Mouse (Mus musculus) splenic B cell, adult 2 months (primary cell): ENCODE measurements around the gene Trpc2.

ENCODE experiments used
- DNase-seq: peaks from one replicate; pipeline ENCODE4 v3.0.0-alpha.2; 2011; ENCODE audit warnings: low read depth, low spot score
- H3K27me3 ChIP-seq: 2 replicates; pipeline ENCODE4 v1.6.1; 2012; ENCODE audit warnings: mild to moderate bottlenecking, low read length, moderate library complexity, mixed read lengths; ENCODE audit not compliant: control insufficient read depth, poor library complexity, insufficient read depth, severe bottlenecking
- H3K36me3 ChIP-seq: 2 replicates; pipeline ENCODE4 v1.6.1; 2012; ENCODE audit warnings: mild to moderate bottlenecking, low read length, moderate library complexity, mixed read lengths; ENCODE audit not compliant: control insufficient read depth, poor library complexity, insufficient read depth, severe bottlenecking

Trpc2 gene

DNA sequence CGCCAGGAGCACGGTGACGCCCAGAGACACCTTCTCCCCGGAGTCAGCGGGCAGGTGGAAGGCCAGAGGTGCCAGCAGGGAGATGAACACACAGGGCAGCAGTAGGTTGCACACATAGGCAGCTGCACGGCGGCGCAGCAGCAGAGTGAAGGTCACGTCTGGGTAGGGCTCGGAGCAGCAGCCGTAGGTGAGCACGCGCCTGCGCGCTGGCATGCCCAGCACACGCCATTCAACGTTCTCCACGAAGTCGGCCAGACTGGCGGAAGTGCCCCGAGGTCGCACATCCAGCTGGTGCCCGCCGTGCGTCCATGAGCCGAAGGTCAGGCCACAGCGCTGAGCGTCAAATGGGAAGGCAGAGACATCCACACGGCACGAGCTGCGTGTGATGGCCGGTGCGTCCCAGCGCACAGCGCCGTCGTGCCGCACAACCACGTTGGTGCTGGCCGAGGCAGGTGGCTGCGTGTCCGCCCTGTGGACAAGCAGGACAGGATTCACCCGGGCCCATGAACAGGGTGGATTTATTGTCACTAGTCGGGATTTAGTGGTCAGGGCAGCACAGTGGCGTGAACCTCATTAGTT, 30.3 kb downstream of the Trpc2 start:
- no peak for DNase-seq
- no peaks in the 10 kb centered on the region for H3K27me3 ChIP-seq
- no peaks in the 10 kb centered on the region for H3K36me3 ChIP-seq

DNA sequence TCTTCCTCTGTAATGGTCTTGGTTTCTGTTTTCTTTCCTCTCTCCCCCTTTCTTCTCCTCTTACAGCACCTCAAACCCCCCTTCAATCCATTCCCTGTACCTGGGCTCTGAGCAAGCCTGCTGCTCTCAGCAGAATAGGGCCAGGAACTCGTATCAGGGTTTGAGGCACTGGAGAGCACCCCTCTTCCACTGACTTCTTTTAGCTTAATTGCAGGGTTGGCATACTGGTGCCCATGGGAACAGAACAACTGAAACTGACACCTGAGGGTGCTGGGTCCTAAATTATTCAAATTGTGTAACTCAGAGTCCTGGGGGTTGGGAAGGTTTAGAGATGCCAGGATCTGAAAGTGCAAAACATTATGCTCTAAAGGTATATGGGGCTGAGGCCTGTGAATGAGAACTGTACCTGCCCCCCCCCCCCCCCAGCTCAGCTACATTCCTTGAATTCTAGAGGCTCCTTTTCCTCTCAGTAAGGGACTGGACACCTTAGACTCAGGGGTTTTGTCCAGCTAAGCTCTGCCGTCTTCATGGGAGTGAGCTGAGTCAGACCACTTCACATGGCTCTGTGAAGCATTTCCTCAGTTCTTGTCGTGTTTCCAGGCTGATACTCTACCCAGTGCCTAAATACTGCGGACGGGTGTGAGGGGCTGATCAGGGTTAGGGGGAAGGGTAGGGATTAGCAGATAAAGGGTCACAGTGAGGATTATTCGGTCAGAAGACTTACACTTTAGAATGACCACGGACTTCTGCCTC, 33.8 kb downstream of the Trpc2 start, which contains the start of gene Chrna10:
Gene Chrna10, minus strand, starts transcription at position 250 of the 753 bp plus-strand sequence.
- Histone ChIP-seq H3K36me3 (peaks cover 6% of the 10 kb centered on the region; the same call in 1 of the 2 replicates), H3K27me3 (no peaks in the 10 kb centered on the region)
- no peak for DNase-seq

DNA sequence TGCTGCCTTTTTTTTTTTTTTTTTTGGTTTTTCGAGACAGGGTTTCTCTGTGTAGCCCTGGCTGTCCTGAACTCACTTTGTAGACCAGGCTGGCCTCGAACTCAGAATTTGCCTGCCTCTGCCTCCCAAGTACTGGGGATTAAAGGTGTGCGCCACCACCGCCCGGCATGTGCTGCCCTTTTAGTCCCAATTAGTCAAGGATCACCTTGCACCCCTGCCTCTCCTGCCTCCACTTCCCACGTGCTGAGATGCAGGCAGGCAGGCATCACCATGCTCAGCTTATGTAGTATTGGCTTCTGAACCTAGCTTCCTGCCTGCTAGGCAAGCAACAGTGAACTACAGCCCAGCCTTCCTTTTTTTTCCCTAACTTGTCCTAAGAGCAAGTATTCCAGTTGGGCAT, 34.5 kb downstream of the Trpc2 start:
- no peaks in the 10 kb centered on the region for H3K27me3 ChIP-seq
- peaks cover 7% of the 10 kb centered on the region; the same call in 1 of the 2 replicates for H3K36me3 ChIP-seq
- no peak for DNase-seq

DNA sequence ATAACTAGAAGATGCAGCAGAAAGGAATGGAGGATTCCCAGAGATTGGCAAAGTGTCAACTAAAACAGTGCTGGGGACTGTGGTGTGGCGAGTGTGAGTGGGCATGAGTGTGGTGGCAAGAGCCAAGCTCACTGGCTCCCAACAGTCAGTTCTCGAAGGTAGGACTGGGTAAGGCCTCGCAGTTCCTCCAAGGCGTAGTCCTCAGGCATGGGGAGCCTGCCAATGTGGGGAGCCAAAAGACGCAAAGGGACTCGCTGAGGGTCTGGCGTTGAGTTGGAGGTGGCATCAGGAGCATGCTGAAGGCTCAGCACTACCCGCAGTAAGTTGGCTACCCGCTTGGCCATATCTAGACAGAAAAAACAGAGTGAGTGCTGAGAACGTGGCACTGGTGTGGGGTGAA, 37.4 kb downstream of the Trpc2 start:
- no peaks in the 10 kb centered on the region for H3K27me3 ChIP-seq
- no peak for DNase-seq
- H3K36me3 ChIP-seq: peaks cover 8% of the 10 kb centered on the region; the same call in 1 of the 2 replicates

DNA sequence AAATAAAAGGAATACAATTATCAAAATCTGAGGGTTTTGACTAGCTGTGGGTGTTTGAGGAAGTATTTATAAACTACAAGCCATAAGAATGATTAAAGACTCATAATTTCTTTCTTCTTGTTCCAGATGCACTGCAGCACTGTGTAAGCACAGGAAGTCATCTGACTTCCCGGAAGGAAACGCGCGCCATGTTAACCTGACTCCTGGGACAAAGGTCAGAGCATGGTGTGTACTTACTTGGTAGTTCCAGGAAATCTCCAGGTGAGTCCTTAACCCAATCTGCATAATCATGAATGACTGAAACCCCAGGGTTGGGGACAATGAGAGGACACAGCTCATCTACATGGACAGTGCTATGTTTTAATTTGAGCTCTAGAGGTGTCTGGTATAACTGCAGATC, 49.5 kb downstream of the Trpc2 start:
- DNase-seq: no peak
- Histone ChIP-seq H3K36me3 (peaks cover 18% of the 10 kb centered on the region), H3K27me3 (no peaks in the 10 kb centered on the region)

DNA sequence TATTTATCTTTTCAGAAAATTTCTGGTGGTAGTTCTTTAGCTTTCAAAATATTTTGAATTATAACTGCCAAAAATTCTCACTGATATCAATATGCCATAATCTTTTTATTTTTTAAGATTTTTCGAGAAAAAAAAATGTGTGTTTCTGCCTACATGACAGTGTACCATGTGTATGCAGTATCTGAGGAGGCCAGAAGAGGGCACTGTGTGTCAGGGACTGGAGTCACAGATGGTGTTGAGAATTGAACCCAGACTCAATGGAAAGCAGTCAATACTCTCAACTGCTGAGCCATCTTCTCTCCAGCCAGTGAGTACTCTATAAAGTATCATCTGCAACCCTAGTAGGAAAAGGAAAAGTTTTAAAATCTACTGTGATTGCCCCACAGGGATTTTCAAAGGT, 54.5 kb downstream of the Trpc2 start:
- Histone ChIP-seq H3K27me3 (no peaks in the 10 kb centered on the region), H3K36me3 (peaks cover 14% of the 10 kb centered on the region)
- peak; percentile 63 for DNase-seq

DNA sequence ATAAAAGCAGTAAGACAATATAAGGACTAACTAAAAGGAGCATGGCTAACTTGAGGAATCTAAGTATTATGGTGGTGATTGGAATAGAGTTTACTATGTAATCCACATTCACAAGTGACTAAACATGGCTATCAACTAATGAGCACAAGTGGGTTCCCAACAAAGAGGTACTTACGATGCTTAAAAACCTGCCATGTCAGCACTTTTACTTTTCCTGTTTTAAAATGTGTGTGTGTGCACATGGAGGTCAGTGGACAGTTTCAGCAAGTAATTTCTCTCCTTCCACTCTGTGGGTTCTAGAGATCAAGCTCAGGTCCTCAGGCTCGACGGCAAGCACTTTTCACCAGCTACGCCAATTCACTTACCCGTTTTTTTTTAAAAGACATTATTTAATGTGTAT, 55.0 kb downstream of the Trpc2 start:
- Histone ChIP-seq H3K27me3 (no peaks in the 10 kb centered on the region), H3K36me3 (peaks cover 14% of the 10 kb centered on the region)
- no peak for DNase-seq
